Mouse (Mus musculus) urinary bladder, postnatal 10 days (tissue): Measurements from ENCODE around the gene Tomt.
"Not testable (repeated sequence)": the region's sequence is repeated elsewhere in the genome, so short reads cannot be mapped to it uniquely, and the experiment has no call there.

Source experiments
- DNase-seq: peaks from one replicate; pipeline ENCODE4 v3.0.0; 2022; ENCODE audit warnings: low spot score

The Tomt gene

DNA sequence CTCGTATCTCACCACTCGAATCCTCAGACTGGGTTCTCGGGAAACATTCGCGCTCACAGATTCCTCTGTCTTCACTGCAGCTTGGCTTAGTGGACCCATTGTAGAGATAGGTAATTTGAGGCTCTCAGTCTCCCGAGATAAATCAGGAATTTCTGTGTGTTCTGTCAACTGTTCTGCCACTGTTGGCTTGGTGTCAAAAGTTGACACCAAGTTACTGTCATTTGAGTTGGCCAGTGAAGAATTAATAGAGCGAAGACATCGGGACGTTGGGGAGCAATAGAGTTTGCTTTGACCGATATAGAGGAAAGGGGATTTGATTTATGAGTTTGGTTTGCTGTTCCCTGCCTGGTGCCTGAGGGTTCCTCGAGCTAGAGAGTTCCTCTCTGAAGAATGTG is at the start of gene Tomt:
Tomt (minus strand) TSS at position 73 of the 395 bp plus-strand sequence.
- no peak for DNase-seq

GRCm38 (mm10) chr7:101955862-101956261 is 49.7 kb upstream of the Tomt start:
- no peak for DNase-seq

- DNase-seq: no peak
Measured at GRCm38 (mm10) chr7:101955276-101955675, 49.1 kb upstream of the Tomt start.

DNA sequence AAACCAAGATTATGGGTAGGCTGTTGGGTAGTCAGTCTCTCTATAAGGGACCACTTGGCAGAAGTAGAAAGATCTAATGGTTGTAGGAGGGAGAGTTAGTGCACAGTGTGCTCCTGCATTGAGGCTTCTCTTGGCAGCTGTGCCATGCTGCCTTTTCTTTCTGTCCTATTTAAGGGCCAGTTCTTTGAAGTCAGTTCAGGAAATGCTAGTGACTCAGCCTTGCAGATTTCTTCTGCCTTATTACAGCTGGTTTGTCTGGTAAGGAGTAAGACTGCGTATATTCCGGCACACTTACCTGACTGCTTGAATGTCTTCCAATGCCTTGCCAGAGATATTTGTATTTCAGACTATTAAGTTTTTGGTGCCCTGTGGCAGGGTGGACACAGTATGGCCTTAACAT is 48.0 kb upstream of the Tomt start:
- no peak for DNase-seq

DNA sequence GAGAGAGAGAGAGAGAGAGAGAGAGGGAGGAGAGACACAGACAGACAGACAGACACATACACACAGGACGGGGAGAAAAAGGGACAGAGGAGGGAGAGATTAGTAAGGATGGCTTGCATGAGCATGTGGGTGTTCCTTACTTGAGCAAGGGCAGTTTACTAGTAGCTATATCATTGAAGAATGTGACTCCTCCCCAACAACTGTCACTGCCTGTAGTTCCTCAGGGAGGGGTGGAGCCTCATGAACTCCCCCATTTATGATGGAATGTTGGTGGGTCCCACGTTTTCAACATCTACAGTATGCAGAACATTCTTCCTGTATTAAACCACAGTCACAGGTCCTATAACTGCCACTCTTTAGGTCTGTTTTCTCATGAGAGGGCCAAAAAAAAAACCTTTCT is 45.9 kb upstream of the Tomt start:
- DNase-seq: no peak

DNA sequence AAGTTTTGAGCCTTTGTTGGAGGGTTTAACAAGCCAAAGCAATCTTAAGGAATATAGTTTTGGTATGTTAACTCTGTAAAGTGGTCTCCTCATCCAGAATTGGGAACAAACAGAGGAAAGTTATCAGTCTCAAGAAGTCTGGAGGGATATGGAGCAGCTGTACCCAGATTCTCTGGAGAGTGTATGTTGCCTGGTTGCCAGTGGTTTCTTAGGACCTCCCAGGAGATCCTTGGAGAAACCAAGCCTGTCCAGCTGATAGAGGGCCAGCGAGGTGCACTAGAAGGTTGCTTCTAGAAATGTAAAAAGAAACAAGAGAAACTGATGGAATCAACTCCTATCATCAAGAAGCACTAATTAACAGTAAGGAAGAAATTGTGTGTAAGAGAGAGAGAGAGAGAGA is 45.5 kb upstream of the Tomt start:
- DNase-seq: no peak

- not testable (repeated sequence) for DNase-seq
Measured at GRCm38 (mm10) chr7:101949008-101949407, 42.8 kb upstream of the Tomt start.

DNA sequence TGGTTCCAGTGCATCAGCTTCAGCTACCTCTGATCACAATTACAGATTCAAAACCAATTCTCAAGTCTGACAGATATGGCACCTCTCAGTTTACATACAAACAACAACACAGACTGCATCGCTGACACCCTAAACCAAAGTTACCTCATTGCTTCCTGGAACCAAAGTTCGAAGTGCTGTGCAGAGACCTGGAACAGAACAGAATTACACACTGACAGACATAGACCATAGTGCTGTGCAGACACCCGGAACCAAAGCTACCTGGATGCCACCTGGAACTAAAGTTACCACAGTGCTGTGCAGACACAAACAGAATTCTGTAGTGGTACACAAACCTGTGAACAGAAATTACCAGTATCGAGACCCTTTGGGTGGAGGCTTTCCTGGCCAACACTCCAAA is 33.6 kb upstream of the Tomt start:
- no peak for DNase-seq

DNA sequence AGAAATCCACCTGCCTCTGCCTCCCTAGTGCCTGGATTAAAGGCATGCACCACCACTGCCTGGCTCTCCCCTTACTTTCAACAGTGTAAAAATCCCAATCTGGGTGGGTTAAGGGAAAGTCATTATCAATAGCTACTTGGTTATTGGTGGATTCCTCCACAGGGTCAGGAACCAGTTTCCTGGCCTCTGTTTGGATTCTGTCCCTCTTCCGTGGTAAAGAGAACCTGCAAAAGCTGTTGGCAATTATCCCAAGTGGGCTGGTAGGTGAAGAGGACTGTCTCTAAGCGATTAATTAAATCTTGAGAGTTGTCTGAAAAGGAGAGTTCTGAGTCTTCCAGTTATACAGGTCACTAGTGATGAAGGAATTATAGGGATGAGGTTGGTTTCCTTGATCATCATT is 32.2 kb upstream of the Tomt start:
- no peak for DNase-seq

- DNase-seq: no peak
Measured at GRCm38 (mm10) chr7:101937569-101937968, 31.4 kb upstream of the Tomt start.

DNA sequence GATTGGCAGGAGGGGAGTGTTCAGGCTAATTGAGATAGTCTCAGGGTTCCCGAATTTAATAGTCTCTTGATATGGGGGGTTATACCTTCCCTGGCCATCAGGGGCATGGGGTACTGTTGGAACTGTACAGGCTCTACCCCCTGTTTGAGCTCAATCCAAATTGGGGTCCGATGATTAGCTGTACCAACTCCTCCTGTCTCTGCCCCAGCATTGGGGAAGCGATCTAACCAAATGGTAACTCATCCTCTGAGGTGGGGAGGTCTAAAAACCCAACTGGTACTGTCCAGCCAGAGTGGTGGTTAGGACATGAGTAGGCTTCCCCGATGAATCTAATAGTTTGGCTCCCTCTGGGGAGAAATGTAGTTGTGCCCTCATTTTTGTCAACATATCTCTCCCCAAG is 30.8 kb upstream of the Tomt start:
- DNase-seq: no peak

- no peak for DNase-seq
Measured at GRCm38 (mm10) chr7:101935957-101936356, 29.8 kb upstream of the Tomt start.

DNA sequence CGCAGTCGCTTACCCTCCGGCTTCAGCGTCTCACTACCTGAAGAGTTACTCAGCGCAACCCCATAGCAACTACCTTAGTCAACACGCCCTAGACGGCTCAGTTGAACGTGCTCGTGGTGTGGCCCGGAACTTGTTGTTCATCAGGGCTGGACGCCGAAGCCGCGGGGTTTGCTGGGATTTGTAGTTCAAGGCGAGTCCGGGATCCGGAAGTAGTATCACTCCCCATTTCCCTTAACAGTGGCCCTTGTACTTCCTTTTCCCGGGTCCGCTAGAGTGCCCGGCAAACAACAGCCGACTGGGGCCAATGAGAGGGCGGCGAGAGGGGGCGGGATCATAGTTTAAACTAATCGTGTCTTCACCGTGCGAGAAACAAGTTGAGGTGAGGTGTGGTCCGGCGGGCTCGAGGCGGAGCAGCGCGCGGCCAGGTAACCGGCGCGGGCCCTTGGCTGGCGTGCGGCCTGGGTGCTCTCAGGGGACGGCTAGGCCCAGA is 27.6 kb upstream of the Tomt start, which contains the start of the genes Lrrc51 and Numa1:
Lrrc51 (minus strand) TSS at position 145 of the 490 bp plus-strand sequence.
Numa1 (plus strand) TSS at position 361 of the 490 bp plus-strand sequence.
- peak; percentile 92 for DNase-seq

DNA sequence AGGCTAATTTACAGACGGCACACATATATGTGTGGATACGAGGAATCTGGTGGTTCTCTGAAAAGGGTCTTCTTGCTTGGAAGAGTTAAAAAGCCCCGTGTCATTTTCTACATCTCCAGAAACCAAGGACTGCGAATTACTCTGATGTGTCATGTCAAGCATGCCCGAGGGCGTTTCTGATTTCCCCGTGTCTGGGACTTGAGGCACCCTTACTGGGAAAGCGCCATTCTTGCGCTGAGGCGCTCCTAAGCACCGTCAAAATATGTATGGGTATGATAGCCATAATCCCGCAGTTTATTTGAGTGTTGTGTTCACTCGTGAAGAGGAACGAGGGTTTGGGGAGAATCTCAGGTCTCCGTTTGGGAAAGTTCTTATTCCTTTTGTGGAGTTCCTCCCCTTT is 27.1 kb upstream of the Tomt start:
- DNase-seq: no peak

DNA sequence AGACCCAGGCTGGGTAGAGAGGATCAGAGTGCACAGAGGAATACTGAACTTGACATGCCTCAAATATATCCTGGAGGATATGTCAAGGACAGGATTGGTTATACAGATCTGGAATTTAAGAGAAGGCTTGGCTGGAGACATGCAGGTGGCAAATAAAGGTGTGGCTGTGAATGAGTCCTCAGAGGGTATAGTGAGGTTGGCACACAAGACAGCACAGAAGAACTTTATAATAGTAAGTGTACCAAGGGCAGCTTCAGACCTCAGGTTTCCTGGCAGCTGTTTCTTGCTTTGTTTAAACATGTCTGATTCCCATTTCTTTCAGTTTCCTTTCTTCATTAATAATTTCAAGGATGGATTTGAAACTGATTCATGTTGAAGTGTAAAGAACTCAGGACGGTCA is 26.4 kb upstream of the Tomt start:
- no peak for DNase-seq

DNA sequence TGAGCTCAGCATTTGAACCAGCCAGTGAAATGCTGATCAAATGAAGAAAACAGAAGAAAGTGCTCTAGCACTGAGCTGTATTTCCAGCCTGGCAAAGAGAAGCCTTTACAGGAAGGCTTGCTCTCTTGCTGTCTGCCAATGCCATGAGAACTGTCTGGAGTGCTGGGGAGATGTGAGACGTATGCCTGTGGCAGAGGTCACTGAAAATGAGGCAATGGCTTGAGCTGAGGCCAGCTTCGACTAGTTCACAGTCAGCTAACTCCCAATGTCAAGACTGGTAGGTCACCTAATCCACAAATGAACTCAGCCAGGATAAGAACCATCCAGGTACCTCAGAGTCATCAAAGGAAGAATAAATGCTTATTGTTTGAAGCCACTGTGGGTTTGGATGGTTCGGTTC is 21.9 kb upstream of the Tomt start:
- no peak for DNase-seq

DNA sequence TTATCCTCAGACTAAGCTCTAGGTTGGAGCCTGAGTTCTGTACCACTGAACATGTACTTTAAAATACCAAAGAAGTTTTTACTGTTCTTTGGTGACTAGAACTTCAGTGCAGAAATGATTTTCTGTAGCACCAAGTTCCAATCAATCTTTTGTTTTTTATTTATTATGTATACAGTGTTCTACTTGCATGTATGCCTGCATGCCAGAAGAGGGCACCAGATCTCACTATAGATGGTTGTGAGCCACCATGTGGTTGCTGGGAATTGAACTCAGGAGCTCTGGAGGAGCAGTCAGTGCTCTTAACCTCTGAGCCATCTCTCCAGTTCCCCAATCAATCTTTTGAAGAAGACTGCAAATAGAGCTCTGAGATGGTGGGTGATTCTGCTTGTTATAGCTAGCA is 19.7 kb upstream of the Tomt start:
- not testable (repeated sequence) for DNase-seq

DNA sequence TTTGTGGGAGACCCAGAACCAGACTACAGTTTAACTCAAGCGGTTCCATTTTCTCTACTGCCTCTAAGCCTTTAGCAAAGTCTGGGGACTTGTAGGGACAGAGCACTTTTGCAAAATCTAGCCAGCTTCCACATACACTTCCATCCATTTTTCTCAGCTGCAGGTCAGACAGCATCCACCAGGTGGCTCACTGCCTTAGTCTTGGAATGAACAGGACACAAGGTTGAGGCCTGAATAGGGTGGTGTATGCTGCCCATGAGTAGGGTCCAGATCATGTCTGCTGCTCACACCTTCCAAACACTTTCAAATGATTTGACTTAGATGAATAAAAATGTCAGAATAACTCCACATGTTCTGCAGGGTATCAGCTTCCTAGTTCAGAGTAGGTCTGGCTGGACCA is 11.9 kb upstream of the Tomt start:
- no peak for DNase-seq

GRCm38 (mm10) chr7:101911982-101912381 is 5.8 kb upstream of the Tomt start:
- no peak for DNase-seq

- no peak for DNase-seq
Measured at GRCm38 (mm10) chr7:101910138-101910537, 4.0 kb upstream of the Tomt start.

- no peak for DNase-seq
Measured at GRCm38 (mm10) chr7:101908367-101908766, 2.2 kb upstream of the Tomt start.

DNA sequence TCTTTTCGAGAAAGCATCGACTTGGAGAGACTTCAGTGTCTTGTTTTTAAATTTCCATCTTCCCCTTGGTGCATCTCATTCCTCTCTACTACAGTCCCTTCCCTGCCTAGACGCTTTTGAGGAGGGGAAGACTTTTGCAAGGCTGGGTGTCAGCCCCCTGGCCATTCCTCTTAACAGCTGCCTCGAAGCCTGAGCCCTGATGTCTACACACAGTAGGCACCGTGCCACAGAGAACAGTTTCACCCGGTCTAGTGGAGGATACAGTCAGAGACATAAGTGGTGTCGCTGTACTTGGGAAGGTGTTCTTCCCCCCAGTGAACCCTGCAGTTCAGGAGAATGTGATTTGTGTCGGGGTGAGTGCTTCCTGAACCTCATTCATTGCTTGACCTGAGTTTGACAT is 537 bp upstream of the Tomt start:
- no peak for DNase-seq

GRCm38 (mm10) chr7:101905561-101906286 is 435 bp downstream of the Tomt start, which contains the start of gene Lamtor1:
Lamtor1 (plus strand) TSS chr7:101905904.
- peak; percentile 98 for DNase-seq

GRCm38 (mm10) chr7:101902846-101903245 is 3.3 kb downstream of the Tomt start:
- no peak for DNase-seq
